23 mouse cellular contexts compared by ENCODE assay signal in the genomic region with DNA sequence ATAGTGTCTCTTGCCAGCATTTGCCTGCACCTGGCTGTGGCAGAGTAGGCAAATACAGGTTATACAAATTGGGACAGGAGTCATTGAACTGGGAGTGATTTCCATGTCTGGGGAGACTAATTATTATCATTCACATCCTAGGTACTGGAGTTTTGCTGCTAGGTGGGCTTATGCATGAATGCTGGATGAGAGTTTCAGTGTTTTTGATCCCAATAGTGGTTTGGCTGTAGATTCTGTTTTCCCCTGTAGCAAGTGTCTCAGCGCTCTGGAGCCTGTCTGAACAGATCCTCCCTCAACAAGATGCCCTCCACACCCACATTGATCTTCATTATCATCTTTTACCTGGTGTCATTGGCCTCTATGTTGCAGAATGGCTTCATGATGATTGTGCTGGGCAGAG. TPM values are rescaled to one million over a fixed set of nuclear protein-coding genes. Genes with fewer than 3 reads are reported as not detected.
"Had no signal": no experiment of that assay in that cellular context is flagged by ENCODE, and none has a peak within 500 bp of the region (broad histone marks: within the 10 kb centered on the region; RNA-seq: fewer than 3 reads in every experiment).

TSS of gene Tas2r143 (plus strand) at position 301 of the 400 bp plus-strand sequence.

- H3K36me3 ChIP-seq: neural tube, embryonic 12.5 days; neural tube, embryonic 13.5 days; neural tube, embryonic 15.5 days; stomach, embryonic 15.5 days had no signal

- H3K4me1 ChIP-seq: neural tube, embryonic 12.5 days; neural tube, embryonic 13.5 days; neural tube, embryonic 15.5 days had no signal

- DNase-seq: retina, postnatal 1 day; right cerebral cortex, adult 18-20 months; right cerebral cortex, postnatal 14 days; right cerebral cortex, postnatal 25 days; right cerebral cortex, postnatal 4 days; spleen, adult 18-20 months; thymus, adult 18-20 months; thymus, adult 2 months; thymus, postnatal 14 days; thymus, postnatal 25 days; thymus, postnatal 36 days; thymus, postnatal 4 days had no signal

- H3K9ac ChIP-seq: neural tube, embryonic 12.5 days; neural tube, embryonic 13.5 days; neural tube, embryonic 15.5 days; stomach, embryonic 15.5 days had no signal

- H3K27ac ChIP-seq: neural tube, embryonic 12.5 days; neural tube, embryonic 13.5 days; neural tube, embryonic 15.5 days; stomach, embryonic 15.5 days; stomach, postnatal 0 days had no signal

- H3K9me3 ChIP-seq: neural tube, embryonic 12.5 days; neural tube, embryonic 13.5 days; neural tube, embryonic 15.5 days; stomach, embryonic 15.5 days had no signal

- H3K4me3 ChIP-seq: neural tube, embryonic 12.5 days; neural tube, embryonic 13.5 days; neural tube, embryonic 15.5 days; stomach, embryonic 15.5 days had no signal

- H3K27me3 ChIP-seq: neural tube, embryonic 12.5 days; neural tube, embryonic 13.5 days; neural tube, embryonic 15.5 days; stomach, embryonic 15.5 days had no signal

- H3K4me2 ChIP-seq: neural tube, embryonic 12.5 days; neural tube, embryonic 13.5 days; neural tube, embryonic 15.5 days; stomach, embryonic 15.5 days had no signal

RNA-seq across cellular contexts. Expression of gene Tas2r143, which starts in this region (rescaled TPM):
- polyA plus RNA-seq: neural tube, embryonic 12.5 days; neural tube, embryonic 13.5 days; neural tube, embryonic 14.5 days; neural tube, embryonic 15.5 days; small intestine, adult 2 months; stomach, embryonic 14.5 days; stomach, embryonic 15.5 days; stomach, embryonic 16.5 days; stomach, postnatal 0 days; testis, adult 2 months; thymus, postnatal 0 days had no signal
